Mouse (Mus musculus) adipocyte (in vitro differentiated cells): ENCODE measurements around the gene Tec.
A peak's percentile ranks its signal among the peaks of the same experiment; 100 is the strongest.
"Not testable (repeated sequence)": the region's sequence is repeated elsewhere in the genome, so short reads cannot be mapped to it uniquely, and the experiment has no call there.

Experiments used
- DNase-seq: peaks from one replicate; pipeline ENCODE4 v3.0.0-alpha.2; 2016; ENCODE audit warnings: low spot score

Gene Tec

DNA sequence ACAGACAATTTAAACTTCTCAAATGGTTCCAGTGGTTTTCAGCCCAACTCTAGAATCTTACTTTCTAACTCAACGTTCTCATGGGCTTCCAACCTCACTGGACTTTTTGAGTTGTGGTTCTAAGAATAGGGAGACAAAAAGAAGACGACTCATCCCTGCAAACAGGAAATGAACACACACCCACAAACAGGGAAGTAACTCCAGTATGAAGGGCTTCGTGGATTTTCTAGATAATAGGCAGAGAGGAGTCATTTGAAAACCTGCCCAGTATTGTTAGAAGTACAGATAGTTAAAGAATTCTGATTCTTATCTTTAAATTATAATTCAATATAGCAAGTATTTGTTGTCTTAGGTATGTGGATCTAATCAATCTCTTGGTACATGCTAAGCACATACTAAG, 47.6 kb downstream of the Tec start:
- no peak for DNase-seq

DNA sequence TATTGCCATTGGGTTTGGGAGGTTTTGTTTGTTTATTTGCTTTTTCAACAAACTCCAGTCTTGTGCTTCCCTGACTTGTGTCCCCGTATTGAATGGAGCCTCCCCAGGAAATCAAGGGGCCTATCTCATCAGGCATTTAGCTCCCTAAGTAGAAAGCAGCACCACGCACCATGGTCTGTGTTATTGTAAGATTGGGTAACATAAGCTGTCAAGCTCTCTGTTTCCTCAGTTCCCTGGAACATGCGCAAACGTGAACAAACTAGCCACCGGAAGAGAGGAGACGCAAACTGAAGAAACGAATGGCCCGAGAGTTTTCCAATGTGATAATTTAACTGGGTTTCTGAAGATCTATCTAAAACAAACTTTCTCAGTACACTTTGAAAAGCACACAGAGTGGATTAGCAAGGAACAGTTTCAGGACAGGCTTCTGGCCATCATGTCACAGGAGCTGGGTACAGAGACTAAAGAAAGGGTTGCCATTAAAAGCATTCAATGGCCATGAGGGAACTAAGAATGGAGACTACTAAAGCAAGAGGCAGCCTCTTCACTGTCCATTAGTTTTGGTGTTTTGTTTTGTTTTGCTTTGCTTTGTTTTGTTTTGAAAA, 48.1 kb downstream of the Tec start:
- DNase-seq = no peak

DNA sequence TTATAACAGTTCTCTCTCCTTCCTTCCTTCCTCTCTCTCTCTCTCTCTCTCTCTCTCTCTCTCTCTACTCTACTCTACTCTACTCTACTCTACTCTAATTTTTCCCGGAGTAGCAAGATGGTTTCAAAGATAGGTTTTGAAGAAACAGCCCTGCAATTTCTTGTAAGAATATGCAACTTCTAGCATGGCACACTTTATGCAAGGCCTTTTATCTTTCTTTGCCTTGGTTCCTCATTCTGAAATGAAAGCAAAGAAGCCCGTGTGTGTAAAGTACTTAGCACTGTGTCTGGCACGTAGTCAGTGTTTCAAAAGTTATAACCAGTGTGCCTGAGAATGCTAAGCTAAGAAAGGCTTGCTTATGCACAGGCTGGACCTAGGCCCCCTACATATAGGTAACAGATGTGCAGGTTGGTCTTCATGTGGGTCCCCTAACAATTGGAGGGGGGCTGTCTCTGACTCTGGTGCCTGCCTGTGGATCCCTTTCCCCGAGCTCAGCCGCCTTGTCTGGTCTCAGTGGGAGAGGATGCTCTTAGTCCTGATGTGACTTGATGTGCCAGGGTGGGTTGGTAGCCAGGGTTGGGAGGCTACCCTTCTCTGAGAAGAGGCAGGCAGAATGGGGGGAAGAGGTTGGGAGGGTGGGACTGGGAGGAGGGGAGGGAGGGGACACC, 49.6 kb downstream of the Tec start:
- no peak for DNase-seq

DNA sequence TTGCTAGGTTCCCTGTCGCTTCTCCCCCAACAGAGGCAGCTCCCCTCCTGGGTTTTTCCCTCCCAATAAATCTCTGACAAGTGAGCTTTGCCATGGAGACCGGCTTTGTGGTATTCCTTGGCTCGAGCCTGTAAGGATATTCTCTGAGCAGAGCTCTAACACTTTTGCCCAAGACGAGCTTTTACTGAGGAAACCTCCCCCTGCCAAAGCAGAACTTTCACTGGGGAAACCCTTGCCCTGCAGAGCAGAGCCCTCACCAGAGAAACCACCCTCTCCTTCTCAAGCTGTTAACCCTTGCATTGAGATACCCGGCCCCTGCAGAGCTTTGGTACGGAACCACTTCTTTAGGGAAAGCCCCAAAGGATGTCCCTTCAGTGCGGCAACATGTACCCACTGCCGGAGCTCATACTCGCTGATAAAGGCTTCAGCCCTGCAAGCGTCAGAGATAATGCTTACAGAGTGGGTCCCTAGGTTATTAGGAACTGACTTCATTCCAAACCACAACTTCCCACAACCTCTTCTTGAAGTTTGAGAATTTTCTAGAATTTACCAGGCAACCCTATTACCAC, 50.7 kb downstream of the Tec start:
- DNase-seq = no peak

DNA sequence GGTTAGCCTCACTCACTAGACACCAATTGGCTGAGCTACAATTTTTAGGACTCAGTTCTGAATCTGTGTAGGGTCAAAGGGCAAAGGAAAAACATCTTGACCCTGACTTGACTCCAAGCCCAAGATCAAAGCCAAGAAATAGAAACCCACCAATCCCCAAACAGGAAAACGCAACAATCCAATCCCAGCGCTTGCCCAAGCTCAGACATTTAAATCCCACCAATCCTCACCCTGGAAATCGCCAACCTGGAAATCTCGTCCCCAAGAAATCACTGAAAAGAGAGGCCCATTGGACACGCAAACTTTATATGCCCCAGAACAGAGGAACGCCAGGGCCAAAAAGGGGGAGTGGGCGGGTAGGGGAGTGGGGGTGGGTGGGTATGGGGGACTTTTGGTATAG, 51.3 kb downstream of the Tec start:
- not testable (repeated sequence) for DNase-seq

DNA sequence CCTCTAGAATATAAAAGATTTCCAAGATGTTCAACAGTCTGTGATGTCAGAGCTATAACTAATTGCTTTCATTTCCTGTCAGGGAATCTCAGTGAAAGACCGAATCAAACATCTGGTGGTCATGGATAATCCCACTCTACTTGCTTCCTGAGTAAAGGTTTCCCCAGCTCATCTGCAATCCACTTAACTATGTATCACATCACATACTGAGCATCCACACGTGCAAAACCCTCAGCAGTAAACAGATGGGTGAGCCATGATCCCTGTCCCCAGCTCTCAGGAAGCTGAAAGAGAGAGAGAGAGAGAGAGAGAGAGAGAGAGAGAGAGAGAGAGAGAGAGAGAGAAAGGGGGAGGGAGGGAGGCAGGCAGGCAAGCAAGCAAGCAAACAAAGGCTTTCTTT, 51.8 kb downstream of the Tec start:
- no peak for DNase-seq

DNA sequence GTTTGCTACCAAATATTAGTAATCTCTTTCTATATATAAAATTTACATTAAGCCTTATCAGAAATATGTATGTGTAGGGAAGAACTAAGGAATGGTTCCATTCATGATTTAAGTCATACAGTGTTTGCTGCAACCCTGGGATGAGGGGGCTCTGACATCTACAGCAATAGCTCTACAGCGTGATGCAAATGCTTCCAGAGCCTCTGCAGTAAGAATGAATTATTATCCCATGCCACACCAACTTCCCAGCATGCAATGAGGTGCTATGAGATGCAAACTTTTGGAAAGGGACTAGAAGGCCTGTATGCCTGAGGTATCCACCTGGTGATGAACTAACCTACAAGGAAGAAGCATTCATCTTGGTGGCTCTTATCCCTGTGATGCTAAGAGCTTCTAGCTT, 52.2 kb downstream of the Tec start:
- no peak for DNase-seq

DNA sequence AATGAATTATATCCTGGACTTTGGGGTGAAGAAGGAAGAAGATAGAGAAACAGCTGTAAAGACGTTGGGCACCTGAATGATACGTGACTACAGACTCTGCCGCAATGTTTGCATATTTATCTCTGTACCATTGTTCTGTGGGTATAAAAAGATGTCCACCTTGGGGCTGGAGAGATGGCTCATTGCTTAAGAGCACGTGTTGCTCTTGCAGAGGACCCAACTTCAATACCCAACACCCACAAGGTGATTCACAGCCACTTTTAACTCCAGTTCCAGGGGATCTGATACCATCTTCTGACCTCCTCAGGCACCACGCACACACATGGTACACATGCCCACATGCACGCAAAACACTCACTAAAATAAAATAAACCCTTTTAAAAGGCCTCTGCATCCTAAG, 52.9 kb downstream of the Tec start:
- no peak for DNase-seq

DNA sequence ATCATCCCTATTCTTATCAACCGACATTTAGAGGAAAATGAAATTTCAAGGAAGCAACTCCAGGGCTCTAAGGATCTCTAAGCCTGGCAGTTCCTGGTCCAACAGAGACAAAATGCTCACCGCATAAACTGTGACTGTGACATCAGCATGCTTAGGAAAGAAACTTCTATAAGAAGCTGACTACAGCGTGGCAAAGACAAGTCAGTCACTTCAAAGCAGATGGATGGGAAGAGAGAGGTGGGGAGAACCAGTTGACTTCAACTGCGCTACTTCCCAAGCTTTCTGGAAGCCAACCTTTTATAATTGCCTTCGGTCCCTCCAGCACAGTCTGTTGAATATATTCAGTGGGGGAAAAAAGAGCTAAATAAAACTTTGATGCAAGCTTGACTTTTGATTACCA, 54.2 kb downstream of the Tec start:
- no peak for DNase-seq

DNA sequence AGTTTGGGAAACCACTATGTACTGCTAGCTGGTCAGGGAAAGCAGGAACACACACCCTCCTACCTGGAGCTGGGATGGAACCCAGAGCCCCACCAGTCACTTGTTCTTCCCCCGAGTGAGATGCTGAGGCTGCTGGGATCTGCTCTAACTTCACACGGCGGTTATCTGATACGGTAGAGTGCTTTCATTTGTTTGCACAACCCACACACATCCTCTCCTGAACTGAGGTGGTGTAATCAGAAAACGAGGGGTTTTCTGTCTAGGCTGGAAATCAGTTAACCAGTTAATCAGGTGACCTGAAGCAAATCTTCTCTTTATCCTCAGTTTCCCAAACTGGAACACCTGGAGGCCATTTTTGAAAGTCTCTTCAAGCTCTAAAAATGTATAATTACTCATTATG, 55.4 kb downstream of the Tec start:
- no peak for DNase-seq

DNA sequence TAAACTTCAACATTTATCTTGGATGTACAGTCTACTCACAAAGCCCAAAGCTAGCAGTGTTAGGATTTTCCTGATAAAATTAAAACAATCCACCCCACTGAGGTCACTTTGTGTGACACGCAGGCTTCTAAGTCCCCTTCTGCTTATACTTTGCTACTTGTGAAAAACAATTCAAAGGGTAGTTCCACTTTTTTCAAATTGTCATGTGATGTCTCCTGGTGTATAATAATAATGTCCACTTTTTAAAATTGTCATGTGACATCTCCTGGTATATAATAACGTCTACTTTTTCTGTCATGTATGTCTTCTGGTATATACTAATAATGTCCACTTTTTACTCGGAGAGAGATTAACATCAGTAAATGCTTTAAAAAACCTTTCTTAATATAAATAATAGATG, 56.0 kb downstream of the Tec start:
- no peak for DNase-seq

DNA sequence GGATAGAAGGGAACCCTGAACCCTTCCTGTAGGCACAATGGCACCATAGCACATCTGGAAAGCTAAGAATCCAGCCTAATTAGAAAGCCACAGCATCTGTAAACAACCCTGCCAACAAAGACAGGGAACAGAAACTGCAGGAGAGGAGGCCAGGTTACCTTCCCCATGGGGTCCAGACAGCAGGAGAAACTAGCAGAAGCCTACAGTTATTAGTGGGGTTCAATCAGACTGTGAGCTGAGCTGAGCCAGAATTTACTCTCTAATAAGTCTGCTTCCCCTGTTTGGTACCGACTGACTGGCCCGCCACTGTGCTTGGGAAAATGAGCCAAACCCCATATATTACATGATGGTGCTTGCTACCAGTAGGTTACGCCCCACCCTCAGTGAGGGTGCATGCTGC, 56.9 kb downstream of the Tec start:
- DNase-seq = no peak

DNA sequence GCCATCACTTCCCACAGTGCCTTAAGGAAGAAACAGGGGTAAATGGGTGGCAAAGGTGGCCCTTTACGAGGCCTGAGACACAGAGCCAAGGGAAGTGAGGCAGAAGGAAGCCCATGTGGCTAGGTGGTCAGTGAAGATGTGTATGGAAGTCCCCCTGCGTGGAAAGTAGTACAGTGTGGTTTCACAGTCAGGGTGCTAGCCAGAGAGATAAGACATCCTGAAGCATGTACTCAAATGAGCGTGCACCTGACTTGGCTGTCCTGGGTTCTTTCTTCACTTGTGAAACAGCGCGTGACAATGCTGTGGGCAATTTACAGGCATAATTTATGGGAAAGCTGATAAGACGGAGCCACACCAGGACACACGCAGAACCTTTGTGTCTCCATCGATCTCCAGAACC, 57.3 kb downstream of the Tec start:
- DNase-seq = no peak

DNA sequence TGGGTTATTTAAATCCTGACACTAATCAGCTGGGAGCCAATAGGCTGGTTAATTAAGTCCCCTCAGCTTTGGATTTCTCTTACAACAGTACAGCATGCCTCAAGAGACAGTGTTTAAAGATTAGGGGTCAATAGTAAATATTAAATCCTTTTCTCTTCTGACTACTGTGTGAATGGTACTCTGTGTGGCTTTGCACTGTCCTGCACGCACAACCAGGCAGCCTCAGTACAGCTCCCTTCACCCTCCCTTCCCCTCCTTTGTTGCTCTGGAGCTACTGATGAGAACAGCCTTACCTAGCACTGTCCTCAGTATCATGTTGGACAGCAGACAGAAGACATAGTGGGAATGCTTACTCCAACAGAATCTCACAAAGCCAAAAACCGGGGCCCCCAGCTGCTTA, 58.8 kb downstream of the Tec start:
- no peak for DNase-seq

DNA sequence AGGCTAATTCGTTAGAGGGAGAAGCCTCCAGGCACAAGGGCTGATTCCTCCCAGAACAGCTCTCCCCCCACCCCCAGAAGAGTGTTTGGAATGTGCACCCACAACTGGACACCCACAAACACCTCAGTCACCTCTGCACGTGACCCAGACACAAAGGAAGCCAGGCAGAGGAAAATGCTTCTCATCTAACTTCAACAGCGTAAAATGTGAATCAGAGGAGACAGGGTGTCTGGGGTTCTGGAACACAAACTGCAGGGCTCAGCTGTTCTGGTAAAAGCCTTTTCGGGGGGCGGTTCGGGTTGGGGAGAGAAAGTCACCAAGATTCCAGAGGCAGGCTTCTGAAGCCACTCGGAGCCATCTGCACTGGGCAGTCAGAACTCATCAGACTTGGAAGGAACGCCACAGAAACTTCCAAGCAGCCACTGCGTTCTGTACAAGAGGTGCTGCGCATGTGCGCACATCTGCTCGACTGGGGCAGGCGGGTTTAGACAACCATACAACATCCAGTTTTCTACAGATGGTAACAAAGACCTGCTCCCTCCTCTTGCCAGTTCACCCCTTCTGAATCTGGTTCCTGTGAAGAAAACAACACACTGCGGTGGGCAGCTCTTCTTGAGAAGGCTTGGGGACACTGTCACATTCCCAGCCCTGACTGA, 59.7 kb downstream of the Tec start:
- DNase-seq = no peak

DNA sequence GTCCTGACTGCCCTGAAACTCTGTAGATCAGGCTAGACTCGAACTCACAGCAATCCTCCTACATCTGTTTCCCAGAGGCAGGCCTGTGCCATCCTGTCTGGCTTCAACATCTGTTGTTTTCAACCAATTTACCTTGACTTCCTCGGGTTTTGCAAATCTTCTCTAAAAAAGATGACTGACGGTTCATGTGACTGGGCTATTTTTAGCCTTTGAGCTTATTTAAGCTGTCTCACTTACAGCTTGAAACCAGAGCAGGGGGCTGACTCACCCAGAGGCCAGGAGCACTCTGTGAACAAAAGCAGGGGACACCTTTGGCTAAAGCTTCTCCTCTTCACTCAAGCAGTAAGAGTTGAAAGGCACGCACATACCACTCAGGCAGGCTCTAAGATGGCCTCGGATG, 65.4 kb downstream of the Tec start:
- peak; percentile 15 for DNase-seq

DNA sequence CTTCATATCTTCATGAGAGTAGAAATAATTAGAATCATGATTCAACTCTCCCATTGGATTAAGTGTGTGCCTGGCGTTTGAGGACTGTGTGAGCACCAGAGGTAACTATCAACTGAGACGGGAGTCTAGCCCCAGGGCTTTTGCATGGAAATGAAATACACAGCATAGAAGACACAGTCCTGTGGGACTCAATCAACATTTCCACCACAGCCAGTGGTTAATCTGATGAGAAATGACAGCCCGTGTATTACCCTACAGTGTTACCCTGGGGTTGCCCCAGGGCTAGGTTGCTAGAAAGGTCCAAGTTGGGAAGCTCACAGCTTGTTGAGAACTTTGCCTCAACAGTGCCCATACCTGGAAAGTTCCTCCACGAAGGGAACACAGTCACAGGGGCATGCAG, 69.7 kb downstream of the Tec start:
- no peak for DNase-seq

DNA sequence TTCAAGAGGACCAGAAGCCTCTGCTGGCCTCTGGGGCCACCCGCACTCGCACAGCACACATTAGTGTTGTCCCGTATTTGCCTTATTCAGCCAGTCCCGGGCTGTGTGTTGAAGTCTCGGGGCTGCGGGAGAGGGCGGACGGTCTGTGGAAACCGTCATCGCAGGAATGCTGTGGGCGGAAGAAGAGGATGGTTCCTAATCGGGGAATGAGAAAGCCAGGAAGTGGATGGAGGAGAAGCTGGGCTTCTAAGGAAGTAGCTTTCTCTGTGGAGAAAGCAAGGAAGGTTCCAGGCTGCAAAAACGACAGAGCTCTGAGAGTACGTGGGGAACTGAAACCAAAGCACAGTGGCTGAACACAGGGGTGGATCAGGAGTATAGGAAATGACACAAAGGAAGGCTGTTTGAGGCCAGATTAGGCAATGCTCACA, 72.1 kb downstream of the Tec start:
- DNase-seq = no peak

DNA sequence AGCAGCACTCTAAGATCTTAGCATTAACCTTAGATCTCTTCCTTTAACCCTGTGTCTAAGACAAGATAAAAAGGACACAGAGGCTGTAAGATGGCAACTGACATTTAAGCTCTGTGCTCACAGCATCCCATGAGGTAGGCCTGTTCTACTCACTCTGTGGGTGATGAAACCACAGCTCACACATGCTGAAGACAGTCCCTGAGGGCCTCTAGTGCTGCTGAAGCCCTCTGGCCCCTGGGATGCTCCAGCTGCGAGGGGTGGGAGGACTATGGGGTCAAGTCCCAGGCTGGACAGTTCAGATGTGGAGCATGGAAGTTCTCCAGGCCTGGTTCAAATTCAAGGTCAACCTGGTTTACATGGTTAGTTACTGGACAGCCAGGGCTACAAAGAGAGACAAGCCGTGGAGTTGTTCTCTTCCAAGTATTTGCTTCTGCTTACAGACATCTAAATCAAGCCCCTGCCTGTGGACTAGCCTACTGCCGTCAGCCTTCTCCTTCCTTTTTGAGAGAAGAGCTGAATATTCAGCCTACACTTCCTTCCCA, 74.9 kb downstream of the Tec start:
- no peak for DNase-seq

DNA sequence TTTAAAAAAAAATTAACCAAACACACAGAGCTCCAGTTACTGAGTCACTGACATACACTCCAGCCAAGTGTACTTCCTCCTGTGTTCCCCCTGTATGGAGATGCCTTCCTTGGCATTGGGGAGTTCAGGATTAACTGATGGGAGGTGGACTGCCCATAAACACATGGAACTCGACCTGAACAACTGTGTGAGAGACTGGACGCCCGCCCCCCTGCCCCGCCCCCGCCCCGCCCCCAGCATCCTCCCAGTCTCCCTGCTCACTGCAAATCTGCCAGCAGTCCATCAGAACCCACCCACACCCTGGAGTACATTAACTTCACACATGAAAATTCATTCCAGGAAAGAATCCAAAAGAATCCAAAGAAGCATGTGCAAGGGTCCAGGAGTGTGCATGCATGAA, 76.5 kb downstream of the Tec start:
- no peak for DNase-seq

DNA sequence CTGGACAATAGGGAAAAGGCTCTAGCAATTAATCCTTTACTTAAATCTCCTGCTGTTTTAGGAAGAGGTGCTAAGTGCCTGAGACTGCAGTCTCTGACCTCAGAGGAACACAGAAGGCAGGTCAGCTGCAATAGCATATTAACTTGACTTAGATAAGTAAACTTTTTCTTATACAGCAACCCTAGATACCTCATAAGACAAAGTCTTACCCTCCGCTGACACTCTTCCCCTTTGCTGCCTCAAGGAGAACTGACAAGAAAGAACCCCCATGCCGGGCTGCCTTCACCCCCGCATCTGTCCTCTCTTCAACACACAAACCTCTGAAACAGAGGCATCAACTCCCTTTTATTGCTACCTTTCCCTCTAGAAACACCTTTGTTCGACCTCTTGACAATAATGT, 76.9 kb downstream of the Tec start:
- DNase-seq = no peak

DNA sequence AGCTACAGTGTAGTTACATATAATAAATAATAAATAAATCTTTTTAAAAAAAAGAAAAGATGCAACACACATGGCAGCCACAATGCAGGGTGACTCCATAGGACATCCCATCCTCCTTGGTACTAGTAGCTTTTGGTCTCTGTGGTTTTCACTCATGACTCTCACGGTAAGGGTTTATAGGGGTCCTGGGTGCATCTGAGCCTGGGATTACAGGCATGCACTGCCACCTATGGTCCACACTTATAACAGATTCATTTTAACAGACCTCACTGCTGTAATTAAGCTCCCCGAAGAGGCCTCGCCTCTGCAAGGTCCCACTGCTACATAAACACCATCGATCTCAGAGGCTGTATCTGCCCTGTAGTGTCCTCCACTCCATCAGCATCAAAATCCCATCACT, 82.8 kb downstream of the Tec start:
- DNase-seq = no peak

DNA sequence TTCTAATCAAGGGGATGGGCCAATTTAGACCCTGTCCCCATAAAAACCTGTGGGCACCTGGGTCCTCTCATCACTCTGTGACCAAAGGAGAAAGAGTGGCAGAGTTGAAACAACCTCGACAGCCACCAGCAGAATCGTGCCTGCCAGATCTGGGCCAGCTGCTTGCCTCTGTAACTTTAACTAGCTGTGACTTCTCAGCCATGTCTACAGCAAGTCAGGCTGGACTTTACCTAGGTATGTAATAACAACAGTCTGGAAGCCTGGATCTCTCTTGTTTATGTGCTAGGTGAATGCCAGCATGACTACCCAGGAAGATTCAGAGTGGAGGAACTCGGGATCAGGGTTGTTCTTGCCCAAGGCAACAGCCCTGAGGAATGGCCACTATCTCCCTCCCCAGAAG, 83.6 kb downstream of the Tec start:
- no peak for DNase-seq
